Mouse (Mus musculus) cerebellum, adult 2 months (tissue): ENCODE results near the gene Lipo3. TPM values are rescaled to one million over a fixed set of nuclear protein-coding genes. Genes with fewer than 3 reads are reported as not detected.
"Not testable (repeated sequence)": the region's sequence is repeated elsewhere in the genome, so short reads cannot be mapped to it uniquely, and the experiment has no call there.

ENCODE experiments used
- DNase-seq, 2 experiments: peaks; one replicate each; pipeline ENCODE4 v3.0.0; 2021
- H3K27ac ChIP-seq: fragments of 200-500 bp; 2 replicates; pipeline ENCODE4 v1.5.1; 2012; ENCODE audit warnings: low read length, control low read depth, inconsistent platforms; ENCODE audit not compliant: insufficient read depth
- H3K27me3 ChIP-seq: fragments of 200-500 bp; 2 replicates; pipeline ENCODE4 v1.6.1; 2012; ENCODE audit warnings: inconsistent platforms, mild to moderate bottlenecking, low read length, moderate library complexity; ENCODE audit not compliant: control insufficient read depth, insufficient read depth
- H3K4me1 ChIP-seq: fragments of 200-500 bp; 2 replicates; pipeline ENCODE4 v1.6.1; 2011; ENCODE audit warnings: low read length; ENCODE audit not compliant: control insufficient read depth, insufficient read depth
- H3K4me3 ChIP-seq: fragments of 200-500 bp; replicated peaks from 2 replicates; pipeline ENCODE3; 2011; ENCODE audit warnings: mild to moderate bottlenecking, low read depth, low read length, control low read depth; ENCODE audit not compliant: insufficient read depth
- CTCF ChIP-seq: fragments of 200-500 bp; IDR thresholded peaks from 2 replicates; pipeline ENCODE4 v1.5.1; 2011; ENCODE audit warnings: low read depth, mild to moderate bottlenecking, control low read depth, low read length, moderate library complexity, borderline replicate concordance; ENCODE audit not compliant: insufficient read depth
- POLR2A ChIP-seq: fragments of 200-500 bp; IDR thresholded peaks from 2 replicates; pipeline ENCODE4 v1.6.1; 2011; ENCODE audit warnings: low read length, control low read depth, borderline replicate concordance; ENCODE audit not compliant: insufficient read depth
- WGBS: fragments of 180-500 bp; shearing (Covaris S2); methylation state at CpG from one replicate; pipeline ENCODE4 v1.1.7; 2018; 5-methylcytosine and 5-hydroxymethylcytosine counted together
- polyA plus RNA-seq: library from polyadenylated mRNA; depleted of rRNA; stranded (reverse); fragments of >200 nt; gene quantifications from 2 replicates; pipeline ENCODE4 v1.2.3, GENCODE M21; 2012; rRNA removed

Gene Lipo3
- polyA plus RNA-seq: 6.7 and 7.4 TPM in 2 replicates

GRCm38 (mm10) chr19:33761287-33762086 lies at the start of gene Lipo3:
Gene Lipo3, minus strand, starts transcription at chr19:33761951.
- not testable (repeated sequence) for H3K4me1 ChIP-seq, H3K4me3 ChIP-seq, H3K27me3 ChIP-seq, H3K27ac ChIP-seq
- 35% methylated on average over 14 of the region's 41 CpGs for WGBS
- peak; percentile 43 to 60 for DNase-seq

DNA sequence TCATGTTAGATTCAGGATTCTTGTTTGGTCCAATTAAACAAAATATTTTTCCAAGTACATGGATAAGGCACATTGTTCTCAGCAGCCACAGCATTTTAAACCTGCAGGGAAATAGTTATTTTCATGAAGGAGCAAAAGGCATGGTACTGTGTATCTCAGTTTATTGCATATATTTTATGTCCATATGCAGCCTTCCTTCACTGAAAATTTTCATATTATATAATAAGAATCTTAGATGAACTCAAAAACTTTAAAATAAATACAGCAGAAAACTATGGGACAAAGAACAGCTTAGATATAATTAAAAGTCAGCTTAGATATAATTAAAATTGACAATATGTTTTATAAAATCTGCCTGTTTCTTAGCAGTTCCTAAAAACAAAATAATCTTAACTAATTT lies 25.6 kb upstream of the Lipo3 start, which contains the start of gene Lipo1:
Lipo1 (minus strand) TSS at position 101 of the 400 bp plus-strand sequence.
- H3K4me1 ChIP-seq, H3K27me3 ChIP-seq, H3K27ac ChIP-seq, H3K4me3 ChIP-seq, DNase-seq: not testable (repeated sequence)

DNA sequence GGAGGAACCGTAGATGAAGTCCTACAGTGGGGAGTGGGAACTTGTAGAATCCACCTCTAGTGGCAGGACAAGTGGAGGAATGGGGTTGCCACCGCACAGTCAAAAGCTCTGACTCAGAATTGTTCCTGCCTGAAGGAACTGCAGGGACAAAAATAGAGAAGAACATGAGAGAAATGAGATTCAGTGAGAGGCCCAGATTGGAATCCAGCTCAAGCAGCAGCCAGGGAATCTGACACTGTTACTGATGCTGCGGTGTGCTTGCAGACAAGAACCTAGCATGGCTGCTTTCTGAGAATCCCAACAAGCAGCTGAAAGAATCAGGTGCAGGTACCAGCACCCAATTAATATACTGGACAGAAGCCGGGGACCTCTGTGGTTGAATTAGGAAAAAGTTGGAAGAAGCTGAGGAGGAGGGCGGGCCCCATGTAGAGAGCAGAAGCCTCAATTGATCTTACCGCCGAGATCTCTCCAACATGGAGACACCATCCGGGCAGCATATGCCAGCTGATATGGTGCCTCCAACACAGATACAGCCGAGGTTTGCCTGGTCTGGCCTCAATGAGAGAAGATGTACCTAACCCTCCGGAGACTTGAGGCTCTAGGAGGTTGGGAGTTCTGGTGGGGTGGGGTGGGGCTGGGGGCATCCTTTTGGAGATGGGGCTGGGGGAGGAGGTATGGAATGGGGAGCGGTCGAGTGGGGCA lies 25.0 kb upstream of the Lipo3 start:
- TF ChIP-seq POLR2A: no peak
- no peak for TF ChIP-seq CTCF
- Histone ChIP-seq H3K27ac (no peak overlapping the region), H3K27me3 (no peaks in the 10 kb centered on the region), H3K4me3 (no peak overlapping the region), H3K4me1 (no peaks in the 10 kb centered on the region)
- 89% methylated on average over 12 of the region's 12 CpGs for WGBS
- no peak for DNase-seq

- H3K4me3 ChIP-seq, H3K27ac ChIP-seq, H3K27me3 ChIP-seq, H3K4me1 ChIP-seq, DNase-seq: not testable (repeated sequence)
- 91% methylated on average over 1 of the region's 1 CpGs for WGBS
These were observed 10.5 kb downstream of the Lipo3 start, which contains the start of gene Lipo2 for GRCm38 (mm10) chr19:33751259-33751658. Gene Lipo2, minus strand, starts transcription at chr19:33751359.

DNA sequence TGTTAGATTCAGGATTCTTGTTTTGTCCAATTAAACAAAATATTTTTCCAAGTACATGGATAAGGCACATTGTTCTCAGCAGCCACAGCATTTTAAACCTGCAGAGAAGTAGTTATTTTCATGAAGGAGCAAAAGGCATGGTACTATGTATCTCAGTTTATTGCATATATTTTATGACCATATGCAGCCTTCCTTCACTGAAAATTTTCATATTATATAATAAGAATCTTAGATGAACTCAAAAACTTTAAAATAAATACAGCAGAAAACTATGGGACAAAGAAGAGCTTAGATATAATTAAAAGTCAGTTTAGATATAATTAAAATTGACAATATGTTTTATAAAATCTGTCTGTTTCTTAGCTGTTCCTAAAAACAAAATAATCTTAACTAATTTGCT lies 136.6 kb downstream of the Lipo3 start, which contains the start of gene Gm8978:
Gm8978 (minus strand) TSS at position 101 of the 400 bp plus-strand sequence.
- H3K4me1 ChIP-seq, H3K27me3 ChIP-seq, H3K27ac ChIP-seq, H3K4me3 ChIP-seq, DNase-seq: not testable (repeated sequence)

- 8% methylated on average over 12 of the region's 38 CpGs for WGBS
- peak; percentile 77 to 79 for DNase-seq
- TF ChIP-seq POLR2A: 0 out of 2 replicates have a peak, but pooled peaks have one; percentile 12
- H3K27me3 ChIP-seq, H3K4me1 ChIP-seq: not testable (repeated sequence)
- H3K4me3 ChIP-seq: peak overlapping the region; percentile 27
- H3K27ac ChIP-seq: 0 out of 2 replicates have a peak overlapping the region, but pooled peaks have one; percentile 24
These were observed 172.0 kb downstream of the Lipo3 start for GRCm38 (mm10) chr19:33589626-33590302.

- not testable (repeated sequence) for DNase-seq, H3K27ac ChIP-seq, H3K4me3 ChIP-seq, H3K4me1 ChIP-seq, H3K27me3 ChIP-seq
- 84% methylated on average over 5 of the region's 5 CpGs for WGBS
These were observed 193.2 kb downstream of the Lipo3 start for GRCm38 (mm10) chr19:33568551-33568950.

DNA sequence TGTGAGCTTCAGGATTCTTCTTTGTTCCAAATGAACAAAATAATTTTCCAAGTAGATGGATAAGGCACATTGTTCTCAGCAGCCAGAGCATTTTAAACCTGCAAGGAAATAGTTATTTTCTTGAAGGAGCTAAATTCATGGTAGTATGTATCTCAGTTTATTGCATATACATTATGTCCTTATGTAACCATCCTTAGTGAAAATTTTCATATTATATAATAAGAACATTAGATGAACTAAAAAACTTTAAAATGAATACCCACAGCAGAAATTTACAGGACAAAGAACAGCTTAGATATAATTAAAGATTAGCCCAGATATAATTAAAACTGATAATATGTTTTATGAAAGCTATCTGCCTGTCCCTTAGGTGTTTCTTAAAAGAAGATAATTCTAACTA lies 244.1 kb downstream of the Lipo3 start, which contains the start of gene Lipo4:
Lipo4 (minus strand) TSS at position 101 of the 400 bp plus-strand sequence.
- Histone ChIP-seq H3K27me3 (no peaks in the 10 kb centered on the region), H3K27ac (no peak within 1 kb of the TSS), H3K4me3 (no peak within 1 kb of the TSS), H3K4me1 (no peaks in the 10 kb centered on the region)
- TF ChIP-seq CTCF (no peak), POLR2A (no peak)
- no peak for DNase-seq

Other genes starting within 250 kb of the Lipo3 start
- gene Lipo4, start 244.2 kb downstream of the Lipo3 start, polyA plus RNA-seq: not detected in 2 replicates
- not detected in 2 replicates for gene Gm8978, start 136.7 kb downstream of the Lipo3 start, polyA plus RNA-seq
- 0.24 and 0.26 TPM in 2 replicates for gene Lipo2, start 10.6 kb downstream of the Lipo3 start, polyA plus RNA-seq
- not detected in 2 replicates for gene Lipo1, start 25.5 kb upstream of the Lipo3 start, polyA plus RNA-seq
- gene Lipf, start 199.2 kb upstream of the Lipo3 start, polyA plus RNA-seq: not detected in 2 replicates
- not detected in 2 replicates for gene Lipk, start 246.3 kb upstream of the Lipo3 start, polyA plus RNA-seq